Mouse (Mus musculus) limb, embryonic 14.5 days (tissue): ENCODE results near the gene Xkr7. TPM values are rescaled to one million over a fixed set of nuclear protein-coding genes. Genes with fewer than 3 reads are reported as not detected.

Source experiments
- ATAC-seq: fragments of 200-750 bp; cut with Nextera tagmentation; 2 replicates; pipeline ENCODE4 v1.8.0; 2017; ENCODE audit warnings: low read depth, moderate number of reproducible peaks, moderate TSS enrichment; ENCODE audit not compliant: low FRiP score
- DNase-seq: peaks from one replicate; pipeline ENCODE4 v3.0.0-alpha.2; 2015; ENCODE audit warnings: low spot score
- H3K27ac ChIP-seq: fragments of 300-500 bp; sonication (generic); replicated peaks from 2 replicates; pipeline ENCODE4 v1.5.1; 2014; ENCODE audit warnings: low read depth, mild to moderate bottlenecking, low read length, moderate library complexity, mixed read lengths
- H3K27me3 ChIP-seq: fragments of 300-500 bp; sonication (generic); 2 replicates; pipeline ENCODE4 v1.6.1; 2014; ENCODE audit warnings: low read length, mixed read lengths; ENCODE audit not compliant: control insufficient read depth, insufficient read depth
- H3K36me3 ChIP-seq: fragments of 300-500 bp; sonication (generic); 2 replicates; pipeline ENCODE4 v1.6.1; 2014; ENCODE audit warnings: mild to moderate bottlenecking, low read length, moderate library complexity, mixed read lengths; ENCODE audit not compliant: control insufficient read depth, insufficient read depth
- H3K4me1 ChIP-seq: fragments of 300-500 bp; sonication (generic); 2 replicates; pipeline ENCODE4 v1.6.1; 2014; ENCODE audit warnings: antibody characterized with exemption, low read length, mixed read lengths; ENCODE audit not compliant: control insufficient read depth, insufficient read depth
- H3K4me2 ChIP-seq: fragments of 300-500 bp; sonication (generic); replicated peaks from 2 replicates; pipeline ENCODE4 v1.6.1; 2014; ENCODE audit warnings: low read depth, mild to moderate bottlenecking, low read length, moderate library complexity; ENCODE audit not compliant: severe bottlenecking
- H3K4me3 ChIP-seq: fragments of 300-500 bp; sonication (generic); replicated peaks from 2 replicates; pipeline ENCODE4 v1.5.1; 2014; ENCODE audit warnings: low read length
- H3K9ac ChIP-seq: fragments of 300-500 bp; sonication (generic); 2 replicates; pipeline ENCODE4 v1.6.1; 2014; ENCODE audit warnings: mild to moderate bottlenecking, low read depth, low read length, moderate library complexity; ENCODE audit not compliant: severe bottlenecking
- H3K9me3 ChIP-seq: fragments of 300-500 bp; sonication (generic); 2 replicates; pipeline ENCODE4 v1.6.1; 2016; ENCODE audit warnings: low read length; ENCODE audit not compliant: control insufficient read depth
- POLR2A ChIP-seq: fragments of 200-500 bp; IDR thresholded peaks from 2 replicates; pipeline ENCODE4 v1.8.0; 2012; ENCODE audit warnings: inconsistent platforms, mild to moderate bottlenecking, moderate library complexity, borderline replicate concordance; ENCODE audit not compliant: insufficient read depth, insufficient read length; ENCODE audit errors: extremely low read depth
- WGBS: fragments of 180-500 bp; shearing (Covaris S2); extraction: QIAGEN DNeasy Blood & Tissue Kit; methylation state at CpG from one replicate; pipeline ENCODE4 v1.1.7; 2014; 5-methylcytosine and 5-hydroxymethylcytosine counted together
- polyA plus RNA-seq, 2 experiments: library from polyadenylated mRNA; depleted of rRNA in 1 of 2; stranded (reverse) in 1 of 2; unstranded in 1 of 2; fragments of >200 nt; fragmentation: Nextera tagmentation in 1 of 2; extraction: Ambion mirVana in 1 of 2; gene quantifications; 2 replicates each; pipeline versions ENCODE4 v1.2.1 to v1.2.3; 2012 to 2014

Xkr7 gene
- polyA plus RNA-seq (2012; rRNA removed) (0.03 TPM in 1 of 2 replicates, not detected in the other), polyA plus RNA-seq (2014; fragmentation: Nextera tagmentation; extraction: Ambion mirVana) (not detected in 2 replicates)

DNA sequence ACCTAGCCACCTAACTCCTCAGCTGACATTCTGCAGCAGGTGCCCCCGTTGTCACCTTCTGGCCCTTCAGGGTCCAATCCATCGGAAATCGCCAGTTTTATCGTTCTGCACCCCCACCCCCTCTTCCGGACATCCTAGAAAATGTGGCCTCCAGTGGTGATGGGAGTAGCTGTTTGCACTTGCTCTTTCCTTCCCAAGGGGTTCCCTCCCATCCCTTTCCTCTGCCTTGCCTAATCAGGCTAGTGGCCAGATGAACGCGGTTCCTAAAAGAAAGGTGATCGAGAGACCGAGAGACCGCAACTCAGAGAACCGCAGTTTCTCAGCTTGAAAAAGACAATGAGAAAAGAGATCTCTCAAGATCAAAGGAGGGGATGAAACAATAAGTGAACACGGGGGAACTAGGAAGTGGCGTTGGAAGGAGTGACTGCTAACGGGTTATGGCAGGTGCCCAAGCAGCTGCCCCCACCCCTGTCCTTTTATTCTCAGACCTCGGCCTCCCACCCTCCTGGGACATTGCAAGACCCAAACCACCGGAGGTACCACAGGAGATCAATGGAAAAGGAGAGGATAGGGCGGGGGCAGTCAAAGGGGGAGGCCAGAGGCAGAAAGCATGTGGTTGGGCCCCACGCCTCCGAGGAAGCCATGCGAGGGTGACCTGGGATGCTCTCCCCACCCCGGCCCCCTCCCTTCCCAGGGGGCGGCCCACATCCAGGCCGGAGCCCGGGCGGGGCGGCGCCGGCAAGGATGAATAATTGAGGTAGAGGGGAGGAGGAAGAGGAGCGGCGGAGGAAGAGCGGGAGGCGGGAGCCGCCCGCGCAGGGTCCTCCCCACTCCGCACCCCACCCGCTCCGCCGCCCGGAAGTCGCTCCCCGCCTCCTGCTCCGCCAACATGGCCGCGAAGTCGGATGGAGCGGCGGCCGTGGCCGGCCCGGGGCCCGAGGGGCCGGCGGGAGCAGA lies at the start of gene Xkr7:
Gene Xkr7, plus strand, starts transcription at position 727 of the 957 bp plus-strand sequence.
- peak within 1 kb of the TSS; percentile 39 for H3K4me3 ChIP-seq
- ATAC-seq (no peak), DNase-seq (no peak)
- H3K27ac ChIP-seq, result no peak within 1 kb of the TSS
- peaks cover 49% of the 10 kb centered on the region for H3K27me3 ChIP-seq
- no peak within 1 kb of the TSS for H3K9ac ChIP-seq
- no peak for TF ChIP-seq POLR2A
- peaks cover 6% of the 10 kb centered on the region; the same call in 1 of the 2 replicates for H3K4me1 ChIP-seq
- no peaks in the 10 kb centered on the region for H3K36me3 ChIP-seq
- 3% methylated on average over 25 of the region's 54 CpGs for WGBS
- H3K4me2 ChIP-seq, result peak within 1 kb of the TSS; percentile 79
- H3K9me3 ChIP-seq, result no peaks in the 10 kb centered on the region

DNA sequence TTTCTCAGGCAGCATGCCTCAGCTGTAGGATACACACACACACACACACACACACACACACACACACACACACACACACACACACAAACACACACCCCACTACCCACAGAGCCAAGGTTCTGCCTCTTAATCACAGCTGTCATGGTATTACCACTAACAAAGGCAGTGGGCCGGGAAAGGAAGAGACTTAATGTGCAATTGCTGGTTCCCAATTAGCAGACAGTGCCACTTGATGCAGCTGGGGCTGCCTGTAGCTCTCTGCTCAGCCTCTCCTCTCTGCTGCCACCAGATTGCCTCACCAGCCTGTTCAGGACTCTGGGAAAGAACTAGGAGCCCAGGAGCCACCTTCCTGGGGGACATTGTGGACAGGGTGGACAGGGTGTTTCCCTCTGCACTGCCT lies 46.1 kb upstream of the Xkr7 start:
- Histone ChIP-seq H3K27me3 (no peaks in the 10 kb centered on the region), H3K9me3 (no peaks in the 10 kb centered on the region), H3K4me1 (no peaks in the 10 kb centered on the region), H3K4me2 (no peak overlapping the region), H3K9ac (no peak overlapping the region), H3K4me3 (no peak overlapping the region), H3K36me3 (no peaks in the 10 kb centered on the region), H3K27ac (no peak overlapping the region)
- 13% methylated on average over 1 of the region's 1 CpGs for WGBS
- TF ChIP-seq POLR2A, result no peak
- ATAC-seq (no peak), DNase-seq (no peak)

DNA sequence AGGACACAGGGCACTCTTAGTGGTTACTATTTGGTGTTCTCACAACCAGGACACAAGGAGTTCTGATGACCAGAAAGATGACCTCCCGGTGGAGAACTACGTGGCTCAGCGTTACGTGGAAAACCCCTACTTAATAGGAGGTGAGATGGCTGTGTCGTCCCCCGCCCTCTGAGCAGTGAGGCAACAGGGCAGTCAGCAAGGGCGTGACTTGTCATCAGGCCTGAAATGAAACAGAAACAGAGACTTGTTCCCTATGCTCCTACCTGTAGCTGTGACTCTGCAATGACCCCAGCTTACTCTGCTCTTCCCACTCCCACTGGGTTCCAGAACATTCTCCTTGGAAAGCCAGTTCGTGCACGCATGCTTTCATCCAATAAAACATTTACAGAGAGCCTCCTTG lies 40.1 kb upstream of the Xkr7 start:
- no peak overlapping the region for H3K9ac ChIP-seq
- H3K27me3 ChIP-seq, result no peaks in the 10 kb centered on the region
- no peaks in the 10 kb centered on the region for H3K4me1 ChIP-seq
- no peaks in the 10 kb centered on the region for H3K36me3 ChIP-seq
- ATAC-seq, result no peak
- no peak for DNase-seq
- no peak overlapping the region for H3K27ac ChIP-seq
- no peaks in the 10 kb centered on the region for H3K9me3 ChIP-seq
- no peak for TF ChIP-seq POLR2A
- no peak overlapping the region for H3K4me2 ChIP-seq
- H3K4me3 ChIP-seq, result no peak overlapping the region
- WGBS, result 82% methylated on average over 9 of the region's 9 CpGs

DNA sequence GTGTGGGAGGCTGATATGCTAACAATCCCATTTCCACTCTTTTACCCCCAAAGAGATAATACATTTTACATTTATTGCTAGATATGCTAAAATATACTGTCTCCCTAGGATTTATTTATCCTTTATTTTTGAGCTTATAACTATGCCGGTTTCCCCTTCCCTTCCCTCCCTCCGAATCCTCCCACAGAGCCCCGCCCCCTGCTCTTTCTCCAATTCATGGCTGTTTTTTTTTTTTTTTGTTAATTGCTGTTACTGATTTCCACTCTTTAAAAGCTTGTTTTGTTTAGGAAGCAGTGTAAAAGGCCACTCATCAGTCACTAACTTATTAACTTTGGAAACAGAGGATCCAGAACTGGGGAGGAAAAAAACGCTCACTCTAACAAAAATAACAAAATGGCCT lies 34.6 kb upstream of the Xkr7 start:
- TF ChIP-seq POLR2A, result no peak
- Histone ChIP-seq H3K4me3 (no peak overlapping the region), H3K4me2 (no peak overlapping the region), H3K4me1 (no peaks in the 10 kb centered on the region), H3K27me3 (no peaks in the 10 kb centered on the region), H3K9ac (no peak overlapping the region), H3K36me3 (no peaks in the 10 kb centered on the region), H3K27ac (no peak overlapping the region), H3K9me3 (no peaks in the 10 kb centered on the region)
- no peak for DNase-seq
- WGBS, result 65% methylated on average over 4 of the region's 4 CpGs
- no peak for ATAC-seq

DNA sequence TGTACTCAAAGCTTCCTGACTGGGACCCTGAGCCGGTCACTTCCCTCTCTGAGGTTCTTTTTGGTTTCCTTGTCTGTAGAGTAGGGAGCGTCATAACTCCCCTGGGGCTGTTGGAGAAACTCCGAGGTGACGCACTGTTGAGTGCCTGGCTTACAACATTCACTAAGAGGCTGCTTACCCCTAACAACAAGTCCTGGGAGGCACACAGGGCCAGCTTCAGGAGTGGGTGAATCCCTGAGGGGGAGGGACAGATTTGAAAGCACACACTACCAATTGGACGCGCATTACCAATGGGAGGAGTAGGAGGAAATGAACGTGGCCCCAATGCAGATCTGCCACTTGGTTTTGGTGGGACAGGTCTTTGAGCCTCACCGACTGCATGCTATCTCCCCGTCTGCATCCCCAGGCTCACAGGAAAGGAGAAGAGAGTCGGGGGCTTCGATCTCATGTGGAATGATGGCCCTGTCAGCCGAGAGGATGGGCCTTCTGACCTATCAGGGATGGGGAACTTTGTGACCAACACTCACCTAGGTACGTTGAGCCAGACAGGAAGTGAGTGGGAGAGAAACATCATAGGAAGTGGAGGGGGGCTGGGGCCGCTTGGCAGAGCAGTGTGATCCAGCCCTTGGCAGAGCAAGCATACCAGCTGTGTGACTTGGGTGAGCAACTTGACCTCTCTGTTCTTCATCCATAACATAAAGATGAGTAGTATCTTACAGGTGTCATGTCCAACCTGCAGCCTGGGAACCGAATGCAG lies 29.0 kb upstream of the Xkr7 start:
- peaks cover 7% of the 10 kb centered on the region; the same call in 1 of the 2 replicates for H3K36me3 ChIP-seq
- H3K4me1 ChIP-seq, result no peaks in the 10 kb centered on the region
- no peaks in the 10 kb centered on the region for H3K9me3 ChIP-seq
- 78% methylated on average over 15 of the region's 15 CpGs for WGBS
- no peak overlapping the region for H3K9ac ChIP-seq
- H3K4me2 ChIP-seq, result no peak overlapping the region
- no peak overlapping the region for H3K27ac ChIP-seq
- ATAC-seq (no peak), DNase-seq (no peak)
- no peak for TF ChIP-seq POLR2A
- H3K4me3 ChIP-seq, result no peak overlapping the region
- H3K27me3 ChIP-seq, result no peaks in the 10 kb centered on the region
